Mouse (Mus musculus) embryonic fibroblast, embryonic 13.5 days (primary cell): ENCODE data around the gene Myl4.
"Not testable (repeated sequence)": the region's sequence is repeated elsewhere in the genome, so short reads cannot be mapped to it uniquely, and the experiment has no call there.

ENCODE experiments used
- CTCF ChIP-seq: IDR thresholded peaks from 2 replicates; pipeline ENCODE4 v1.5.1; 2011; ENCODE audit warnings: mild to moderate bottlenecking, control low read depth, low read length, moderate library complexity, borderline replicate concordance; ENCODE audit not compliant: insufficient read depth
- POLR2A ChIP-seq: IDR thresholded peaks from 2 replicates; pipeline ENCODE4 v1.6.1; 2011; ENCODE audit warnings: low read depth, mild to moderate bottlenecking, control low read depth, low read length, moderate library complexity

- not testable (repeated sequence) for TF ChIP-seq CTCF, POLR2A
These were observed 20.1 kb downstream of the Myl4 start for GRCm38 (mm10) chr11:104570515-104570914.
